Mouse (Mus musculus) hindbrain, embryonic 11.5 days (tissue): ENCODE results near the gene Slc25a12. TPM values are rescaled to one million over a fixed set of nuclear protein-coding genes. Genes with fewer than 3 reads are reported as not detected.

Experiments
- ATAC-seq: fragments of 200-750 bp; cut with Nextera tagmentation; 2 replicates; pipeline ENCODE4 v1.8.0; 2017; ENCODE audit warnings: mild to moderate bottlenecking, moderate TSS enrichment, moderate library complexity; ENCODE audit not compliant: low FRiP score
- DNase-seq: peaks from one replicate; pipeline ENCODE4 v3.0.0-alpha.2; 2015; ENCODE audit warnings: low spot score
- H3K27ac ChIP-seq: fragments of 300-500 bp; sonication (generic); 2 replicates; pipeline ENCODE4 v1.5.1; 2014; ENCODE audit warnings: mild to moderate bottlenecking, low read depth, low read length
- H3K27me3 ChIP-seq: fragments of 300-500 bp; sonication (generic); 2 replicates; pipeline ENCODE4 v1.6.1; 2014; ENCODE audit warnings: mild to moderate bottlenecking, low read length, moderate library complexity, mixed read lengths; ENCODE audit not compliant: control insufficient read depth, insufficient read depth
- H3K36me3 ChIP-seq: fragments of 300-500 bp; sonication (generic); 2 replicates; pipeline ENCODE4 v1.6.1; 2014; ENCODE audit warnings: mild to moderate bottlenecking, low read length, moderate library complexity, mixed read lengths; ENCODE audit not compliant: control insufficient read depth, insufficient read depth
- H3K4me1 ChIP-seq: fragments of 300-500 bp; sonication (generic); replicated peaks from 2 replicates; pipeline ENCODE4 v1.6.1; 2014; ENCODE audit warnings: low read length, mixed read lengths; ENCODE audit not compliant: control insufficient read depth, insufficient read depth
- H3K4me2 ChIP-seq: fragments of 300-500 bp; sonication (generic); replicated peaks from 2 replicates; pipeline ENCODE4 v1.6.1; 2014; ENCODE audit warnings: mild to moderate bottlenecking, low read depth, low read length
- H3K4me3 ChIP-seq: fragments of 300-500 bp; sonication (generic); 2 replicates; pipeline ENCODE4 v1.5.1; 2014; ENCODE audit warnings: low read depth, low read length
- H3K9ac ChIP-seq: fragments of 300-500 bp; sonication (generic); 2 replicates; pipeline ENCODE4 v1.6.1; 2014; ENCODE audit warnings: low read depth, low read length
- H3K9me3 ChIP-seq: fragments of 300-500 bp; sonication (generic); 2 replicates; pipeline ENCODE4 v1.6.1; 2016; ENCODE audit warnings: low read length; ENCODE audit not compliant: control insufficient read depth
- WGBS: fragments of 180-500 bp; shearing (Covaris S2); extraction: QIAGEN DNeasy Blood & Tissue Kit; methylation state at CpG from one replicate; pipeline ENCODE4 v1.1.7; 2014; 5-methylcytosine and 5-hydroxymethylcytosine counted together
- polyA plus RNA-seq: library from polyadenylated mRNA; unstranded; fragments of >200 nt; fragmentation: Nextera tagmentation; extraction: Ambion mirVana; gene quantifications from 2 replicates; pipeline ENCODE4 v1.2.1, GENCODE M21; 2014

Gene Slc25a12
- polyA plus RNA-seq, 1 experiment from 2014 or later = 41.5 TPM

DNA sequence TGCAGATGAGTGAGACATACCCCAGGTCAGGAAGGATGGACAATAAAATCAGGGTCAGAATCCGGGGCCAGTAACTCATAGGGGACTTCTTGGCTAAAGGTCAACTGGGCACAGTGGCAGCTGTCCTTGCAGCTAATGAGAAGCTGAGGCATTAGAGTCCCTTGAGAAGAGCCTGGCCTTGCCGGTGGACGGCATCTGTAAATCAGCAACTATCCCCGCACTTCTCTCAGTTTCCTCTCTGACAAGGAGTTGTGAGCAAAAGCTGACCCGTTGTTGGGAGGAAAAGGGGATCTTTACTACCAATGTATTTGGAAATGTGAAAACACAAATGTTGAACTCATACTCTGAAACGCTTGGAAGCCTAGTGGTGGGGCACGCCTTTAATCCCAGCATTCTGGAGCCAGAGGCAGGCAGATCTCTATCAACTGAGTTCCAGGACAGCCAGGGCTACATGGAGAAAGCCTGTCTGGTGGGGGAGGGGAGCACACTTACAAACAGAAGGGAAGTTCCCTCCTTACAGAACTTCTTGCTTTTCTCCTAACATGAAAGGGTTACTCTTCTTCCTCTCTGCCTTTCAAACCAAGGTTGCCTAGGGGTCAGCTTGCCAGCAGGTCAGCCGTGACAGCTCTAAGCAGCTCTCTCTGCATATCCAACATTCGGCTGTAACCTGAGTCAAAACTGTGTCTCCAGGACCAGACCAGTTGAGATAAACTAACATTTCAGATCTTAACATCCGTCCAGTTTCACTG, 14.1 kb downstream of the Slc25a12 start:
- no peak overlapping the region for H3K9ac ChIP-seq
- H3K27ac ChIP-seq = no peak overlapping the region
- no peaks in the 10 kb centered on the region for H3K4me1 ChIP-seq
- no peaks in the 10 kb centered on the region for H3K36me3 ChIP-seq
- ATAC-seq (no peak), DNase-seq (peak; percentile 12)
- no peaks in the 10 kb centered on the region for H3K27me3 ChIP-seq
- 52% methylated on average over 10 of the region's 10 CpGs for WGBS
- no peak overlapping the region for H3K4me2 ChIP-seq
- H3K4me3 ChIP-seq = no peak overlapping the region
- no peaks in the 10 kb centered on the region for H3K9me3 ChIP-seq

GRCm38 (mm10) chr2:71351727-71351987, 15.9 kb downstream of the Slc25a12 start:
- Histone ChIP-seq H3K27ac (no peak overlapping the region), H3K4me1 (no peaks in the 10 kb centered on the region), H3K9me3 (no peaks in the 10 kb centered on the region), H3K4me2 (no peak overlapping the region), H3K36me3 (no peaks in the 10 kb centered on the region), H3K4me3 (no peak overlapping the region), H3K27me3 (no peaks in the 10 kb centered on the region), H3K9ac (no peak overlapping the region)
- ATAC-seq (no peak), DNase-seq (no peak)
- WGBS = 87% methylated on average over 3 of the region's 3 CpGs

- no peaks in the 10 kb centered on the region for H3K9me3 ChIP-seq
- H3K9ac ChIP-seq = no peak overlapping the region
- H3K27me3 ChIP-seq = no peaks in the 10 kb centered on the region
- ATAC-seq (no peak), DNase-seq (no peak)
- H3K27ac ChIP-seq = no peak overlapping the region
- no peaks in the 10 kb centered on the region for H3K4me1 ChIP-seq
- no peak overlapping the region for H3K4me2 ChIP-seq
- H3K36me3 ChIP-seq = no peaks in the 10 kb centered on the region
- no peak overlapping the region for H3K4me3 ChIP-seq
- 88% methylated on average over 11 of the region's 11 CpGs for WGBS
Observed at GRCm38 (mm10) chr2:71350904-71351726, 16.4 kb downstream of the Slc25a12 start.

DNA sequence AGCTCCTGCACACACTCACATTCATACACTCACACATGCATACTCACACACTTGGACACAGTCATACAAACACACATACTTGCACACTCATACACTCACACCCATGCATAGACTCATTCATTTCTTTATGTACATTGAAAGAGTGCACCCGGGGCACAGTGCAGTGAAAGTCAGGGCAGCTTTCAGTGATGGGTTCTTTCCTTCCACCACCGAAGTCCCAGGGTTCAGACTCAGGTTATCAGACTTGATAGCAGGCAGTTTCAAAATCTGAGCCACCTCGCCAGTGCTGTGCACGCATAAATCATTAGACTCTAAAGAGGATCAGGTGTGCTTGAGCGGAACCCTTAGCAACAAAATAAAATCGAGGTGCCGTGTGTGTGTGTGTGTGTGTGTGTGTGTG, 17.4 kb downstream of the Slc25a12 start:
- Histone ChIP-seq H3K36me3 (no peaks in the 10 kb centered on the region), H3K9me3 (no peaks in the 10 kb centered on the region), H3K4me1 (no peaks in the 10 kb centered on the region), H3K27ac (no peak overlapping the region), H3K9ac (no peak overlapping the region), H3K4me2 (no peak overlapping the region), H3K4me3 (no peak overlapping the region), H3K27me3 (no peaks in the 10 kb centered on the region)
- ATAC-seq (no peak), DNase-seq (no peak)
- WGBS = 95% methylated on average over 7 of the region's 7 CpGs

DNA sequence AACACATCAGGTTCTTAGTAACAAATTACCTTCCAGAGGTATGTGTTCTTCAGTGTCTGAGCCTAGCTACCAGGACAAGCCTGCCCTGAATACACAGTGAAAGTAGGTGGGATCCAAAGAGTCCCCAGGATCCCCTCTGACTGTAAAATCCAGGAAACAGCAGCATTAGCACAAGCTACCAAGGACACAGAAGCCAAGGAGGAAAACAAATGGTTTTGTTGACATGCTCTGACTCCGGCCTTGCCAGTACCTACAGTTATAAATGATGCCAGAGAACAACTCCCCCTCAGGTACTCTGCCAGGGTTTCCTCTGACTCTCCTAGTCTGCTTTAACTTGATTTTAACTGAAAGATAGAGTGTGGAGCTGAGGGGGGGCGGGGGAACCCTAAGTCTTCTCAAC, 18.0 kb downstream of the Slc25a12 start:
- H3K4me1 ChIP-seq = no peaks in the 10 kb centered on the region
- no peak overlapping the region for H3K27ac ChIP-seq
- no peaks in the 10 kb centered on the region for H3K27me3 ChIP-seq
- H3K9me3 ChIP-seq = no peaks in the 10 kb centered on the region
- H3K4me2 ChIP-seq = no peak overlapping the region
- 86% methylated on average over 2 of the region's 2 CpGs for WGBS
- H3K36me3 ChIP-seq = no peaks in the 10 kb centered on the region
- ATAC-seq (no peak), DNase-seq (no peak)
- no peak overlapping the region for H3K4me3 ChIP-seq
- no peak overlapping the region for H3K9ac ChIP-seq

DNA sequence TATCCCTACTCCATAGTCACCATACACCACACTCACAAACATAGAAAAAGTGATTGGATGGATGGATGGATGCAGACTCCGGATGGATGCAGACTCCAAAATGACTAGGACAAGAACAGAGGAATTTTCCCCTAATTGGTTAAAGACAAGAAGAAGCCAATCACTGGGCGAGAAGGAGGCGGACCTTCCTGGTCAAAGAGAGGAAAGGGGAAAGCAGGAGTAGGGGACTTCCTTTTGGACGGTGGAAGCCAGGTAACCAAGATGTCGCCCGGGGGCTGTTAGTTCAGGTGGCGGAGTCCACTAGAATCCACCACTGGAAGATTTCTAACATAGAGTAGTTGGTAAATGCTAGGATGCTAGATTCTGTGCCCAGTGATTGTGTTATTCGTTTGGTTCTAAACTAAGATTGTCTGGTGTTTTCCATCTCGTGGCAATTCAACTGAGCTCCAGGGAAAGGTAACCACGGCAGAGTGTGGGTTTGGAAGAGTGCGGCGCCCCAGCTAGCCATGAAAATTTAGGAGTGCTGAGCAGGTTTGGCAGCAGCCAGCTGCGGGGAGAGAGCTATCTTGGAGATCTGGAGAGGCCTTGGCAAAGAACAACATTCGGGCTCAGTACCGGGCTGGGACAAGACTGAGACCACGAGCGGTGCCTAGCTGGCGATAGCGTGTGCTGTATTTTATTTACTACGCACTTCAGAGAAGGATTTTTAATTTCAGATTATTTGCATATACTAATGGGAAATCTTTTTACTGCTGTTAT, 19.6 kb downstream of the Slc25a12 start:
- Histone ChIP-seq H3K9ac (no peak overlapping the region), H3K27ac (no peak overlapping the region), H3K4me2 (no peak overlapping the region), H3K27me3 (no peaks in the 10 kb centered on the region), H3K4me1 (no peaks in the 10 kb centered on the region), H3K4me3 (no peak overlapping the region), H3K36me3 (no peaks in the 10 kb centered on the region), H3K9me3 (no peaks in the 10 kb centered on the region)
- 93% methylated on average over 20 of the region's 20 CpGs for WGBS
- ATAC-seq (no peak), DNase-seq (no peak)

GRCm38 (mm10) chr2:71347160-71347559, 20.4 kb downstream of the Slc25a12 start:
- DNase-seq (no peak), ATAC-seq (no peak)
- no peak overlapping the region for H3K4me2 ChIP-seq
- H3K4me3 ChIP-seq = no peak overlapping the region
- H3K9ac ChIP-seq = no peak overlapping the region
- H3K4me1 ChIP-seq = no peaks in the 10 kb centered on the region
- H3K36me3 ChIP-seq = no peaks in the 10 kb centered on the region
- H3K27ac ChIP-seq = no peak overlapping the region
- 90% methylated on average over 10 of the region's 10 CpGs for WGBS
- H3K27me3 ChIP-seq = no peaks in the 10 kb centered on the region
- H3K9me3 ChIP-seq = no peaks in the 10 kb centered on the region

DNA sequence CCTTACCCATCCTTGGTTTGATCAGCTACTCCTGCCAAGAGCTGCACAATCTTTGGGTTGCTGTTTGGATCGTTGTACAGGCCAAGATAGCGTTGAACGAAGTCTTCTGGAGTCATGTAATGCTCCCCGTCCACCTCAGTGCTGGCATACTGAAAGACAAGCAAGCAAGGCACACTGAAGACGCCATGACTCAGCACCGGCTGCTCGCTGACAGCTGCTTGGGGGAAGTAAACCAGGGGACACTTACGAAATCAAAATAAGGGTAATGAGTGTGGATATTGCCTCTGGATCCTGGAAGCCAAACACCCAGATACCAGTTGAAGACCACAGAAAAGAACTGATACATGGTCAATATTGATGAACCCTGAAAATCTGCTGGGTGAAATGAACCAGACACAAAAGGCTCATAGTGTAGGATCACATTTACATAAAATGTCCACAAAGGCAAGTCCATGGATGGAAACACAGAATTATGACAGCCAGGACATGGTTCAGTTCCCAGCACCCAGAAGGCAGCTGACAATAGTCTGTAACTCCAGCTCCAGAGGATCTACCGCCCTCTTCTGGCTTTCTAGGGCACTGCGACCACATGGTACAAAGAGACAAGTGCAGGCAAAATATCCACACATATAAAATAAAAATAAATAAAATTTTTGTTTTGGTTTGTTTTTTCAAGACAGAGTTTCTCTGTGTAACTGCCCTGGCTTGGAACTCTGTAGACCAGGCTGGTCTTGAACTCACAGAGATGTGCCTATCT, 23.5 kb downstream of the Slc25a12 start:
- Histone ChIP-seq H3K27me3 (no peaks in the 10 kb centered on the region), H3K4me2 (no peak overlapping the region), H3K36me3 (no peaks in the 10 kb centered on the region), H3K9me3 (no peaks in the 10 kb centered on the region), H3K4me1 (no peaks in the 10 kb centered on the region), H3K9ac (no peak overlapping the region), H3K27ac (no peak overlapping the region), H3K4me3 (no peak overlapping the region)
- 96% methylated on average over 10 of the region's 10 CpGs for WGBS
- DNase-seq (no peak), ATAC-seq (no peak)
